Mouse (Mus musculus) small intestine, adult 2 months (tissue): ENCODE measurements around the gene Fblim1.

Experiments
- CTCF ChIP-seq: fragments of 200-500 bp; IDR thresholded peaks from 2 replicates; pipeline ENCODE4 v1.5.1; 2012; ENCODE audit warnings: low read depth, mild to moderate bottlenecking, control low read depth, inconsistent platforms, low read length, moderate library complexity, mixed read lengths; ENCODE audit not compliant: insufficient replicate concordance, insufficient read length; ENCODE audit errors: extremely low read depth
- POLR2A ChIP-seq: fragments of 200-500 bp; IDR thresholded peaks from 2 replicates; pipeline ENCODE4 v1.6.1; 2012; ENCODE audit warnings: low read depth, mild to moderate bottlenecking, control low read depth, inconsistent platforms, low read length, moderate library complexity

GRCm38 (mm10) chr4:141643118-141643855 is 37.4 kb upstream of the Fblim1 start:
- TF ChIP-seq CTCF (no peak), POLR2A (no peak)
